Mouse (Mus musculus): ENCODE data around the gene Clic5.

DNA sequence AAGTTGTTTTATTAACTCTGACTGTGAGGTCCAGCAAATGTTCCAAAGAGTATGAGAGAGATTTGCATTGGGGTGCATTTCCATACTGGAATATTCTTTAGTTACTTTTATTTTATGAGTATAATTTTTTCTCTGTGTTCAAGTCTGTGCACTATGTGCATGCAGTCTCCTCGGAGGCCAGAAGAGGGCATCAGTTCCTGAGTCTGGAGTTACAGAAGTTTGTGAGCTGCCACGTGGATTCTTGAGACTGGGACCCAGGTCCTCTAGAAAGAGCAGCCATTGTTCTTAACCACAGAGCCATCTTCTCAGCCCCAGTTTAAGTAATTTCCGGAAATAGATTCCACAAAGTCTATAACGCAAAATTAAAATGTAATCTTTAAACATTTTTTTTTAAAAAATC is 20.5 kb downstream of the Clic5 start:
- no peak for TF ChIP-seq POLR2A (IDR thresholded peaks at IDR 0.05; ENCODE audit: low read depth, low read length)
- no peak for TF ChIP-seq CTCF (conservative IDR thresholded peaks at IDR 0.05; ENCODE audit: insufficient read depth, insufficient read length, low read depth, low read length)

Data from kidney, adult 2 months (tissue).